Mouse (Mus musculus) layer of hippocampus, adult 11-12 months (tissue): ENCODE measurements at regions not wholly inside any gene's neighbourhood (a gene's known extent, or its start where the extent isn't known, plus 50 kb on each side); places are given as distances from the start of the nearest gene placed in this dataset.

ENCODE experiments used
- DNase-seq: peaks from one replicate; pipeline ENCODE4 v3.0.0; 2022; ENCODE audit warnings: low spot score

DNA sequence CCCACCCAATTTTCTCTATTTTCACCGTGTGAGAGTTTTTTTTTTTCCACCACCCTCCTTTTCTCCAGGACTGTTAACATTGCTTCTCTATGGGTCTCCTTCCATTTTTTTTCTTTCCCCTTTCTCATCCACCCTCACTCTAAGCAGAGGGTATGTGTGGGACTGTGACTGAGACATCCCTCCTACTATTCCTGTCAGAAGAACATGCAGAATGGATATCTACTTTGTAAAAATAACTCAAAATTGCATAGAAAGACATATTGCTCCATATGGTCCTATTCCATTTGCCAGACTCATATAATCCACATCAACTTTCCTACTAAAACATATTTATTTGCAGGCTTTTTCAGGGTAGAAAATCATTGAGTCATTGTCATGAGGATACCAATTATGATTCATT lies 135.3 kb upstream of the Pabpc4l start:
- DNase-seq, result no peak

DNA sequence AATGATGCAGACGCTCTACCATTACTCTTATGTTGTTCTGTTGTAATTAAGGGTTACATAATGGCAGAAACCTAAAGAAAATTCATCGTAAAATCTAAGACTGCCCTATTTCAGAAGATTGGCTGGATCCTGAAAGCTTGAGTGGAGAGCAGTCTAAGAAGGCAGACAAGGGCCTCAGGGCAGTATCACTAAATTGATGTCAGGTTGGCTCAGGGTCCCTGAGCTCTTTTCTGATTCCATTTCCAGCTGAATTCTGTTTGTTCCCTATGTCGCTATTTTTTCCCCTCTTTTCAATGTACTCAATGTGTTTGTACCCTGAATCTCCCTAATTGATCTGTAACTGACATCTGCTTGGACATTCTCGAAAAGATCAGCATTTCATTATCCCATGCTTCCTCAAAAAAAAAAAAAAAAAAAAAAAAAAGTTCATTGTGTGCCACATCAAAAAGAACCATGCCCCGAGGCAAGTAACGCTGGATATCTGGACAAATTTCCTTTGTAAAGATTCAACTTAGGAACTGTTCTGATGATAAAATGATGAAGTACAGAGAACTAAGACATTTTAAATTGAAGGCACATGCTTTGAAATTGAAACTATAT lies 118.7 kb upstream of the Pabpc4l start:
- DNase-seq, result no peak

DNA sequence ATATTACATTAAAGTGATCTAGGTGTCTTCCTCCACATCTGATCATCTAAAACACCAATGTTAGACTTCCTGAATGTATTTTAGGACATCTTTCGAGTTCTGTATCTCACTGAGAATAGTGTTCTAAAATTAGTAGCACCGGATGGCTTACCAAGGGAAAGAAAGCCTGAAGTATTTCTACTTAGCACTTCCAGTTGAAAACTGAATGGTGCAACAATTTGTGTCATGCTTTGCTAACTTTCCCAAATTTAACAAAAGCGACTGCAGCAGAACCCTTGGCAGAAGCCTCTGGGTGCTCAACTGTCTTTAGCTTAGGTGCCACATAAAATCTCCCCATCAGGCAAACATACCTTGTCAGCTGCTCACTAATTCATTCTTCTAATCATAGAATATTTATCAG lies 105.6 kb upstream of the Pabpc4l start:
- DNase-seq, result no peak

DNA sequence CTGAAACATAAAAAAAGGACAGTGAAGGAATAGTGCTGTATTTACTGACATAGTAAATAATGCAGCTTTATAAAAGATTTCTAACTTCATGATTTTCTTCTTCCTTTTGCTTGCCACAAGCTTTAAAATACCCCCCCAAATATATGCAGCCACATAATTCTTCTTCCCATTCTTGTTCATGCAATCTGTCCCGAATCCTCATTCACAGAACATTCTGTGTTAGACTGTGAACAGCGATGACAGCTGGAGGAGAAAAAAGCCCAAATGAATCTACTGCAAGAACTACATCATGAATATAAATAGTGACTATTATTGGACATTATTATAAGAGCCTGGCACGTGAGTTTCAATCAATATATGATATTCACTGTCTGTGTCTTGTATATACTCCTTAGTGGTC lies 90.6 kb upstream of the Pabpc4l start:
- DNase-seq, result peak; percentile 20

DNA sequence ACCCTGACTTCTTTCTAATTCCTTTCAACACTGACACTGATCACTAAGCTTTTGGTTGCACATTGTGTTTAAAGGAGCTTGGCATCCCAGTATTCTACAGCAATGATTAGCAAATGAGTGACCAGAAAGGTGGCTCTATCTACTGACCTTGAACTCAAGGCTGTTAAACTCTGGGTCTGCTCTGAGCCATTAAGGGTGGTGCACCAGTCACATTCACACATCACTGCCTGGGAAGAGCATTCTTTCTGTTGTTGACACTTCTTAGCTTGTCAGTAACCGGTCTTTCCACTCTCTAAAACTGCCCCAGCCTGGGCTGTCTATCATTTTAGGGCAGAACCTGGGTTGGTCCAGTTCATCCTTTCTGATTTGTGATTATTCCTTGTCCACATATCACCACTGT lies 63.1 kb upstream of the Pabpc4l start:
- DNase-seq, result no peak

DNA sequence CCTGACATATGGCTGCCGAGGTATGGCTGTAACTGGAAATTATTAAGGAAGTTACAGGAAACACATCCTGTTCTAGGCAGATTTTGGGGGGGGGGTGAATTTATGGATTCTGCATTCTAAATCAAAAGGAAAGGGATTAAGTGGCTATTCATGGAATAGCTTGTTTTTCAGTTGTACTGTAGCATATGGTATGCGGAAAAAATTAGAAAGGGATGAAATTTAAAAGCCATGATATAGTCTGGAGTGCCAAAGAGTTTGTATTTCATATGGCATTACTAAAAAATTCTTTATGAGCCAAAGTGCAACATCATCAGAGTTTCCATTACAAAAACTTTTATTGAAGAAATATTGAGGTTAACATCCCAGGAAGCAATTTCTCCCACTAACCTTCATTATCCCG lies 55.7 kb upstream of the Pabpc4l start:
- no peak for DNase-seq
